Mouse (Mus musculus): Measurements from ENCODE around the gene Oser1. TPM values are rescaled to one million over a fixed set of nuclear protein-coding genes. Genes with fewer than 3 reads are reported as not detected.

The Oser1 gene
- 10 to 100 TPM; 17.3 to 31.8 TPM for polyA plus RNA-seq (2012; fragmentation: generic; extraction: Trizol)

GRCm38 (mm10) chr2:163424597-163424996 is at the start of gene Oser1:
Gene Oser1, minus strand, starts transcription at chr2:163424697.

GRCm38 (mm10) chr2:163472466-163472851 is 48.0 kb upstream of the Oser1 start, which contains the start of gene Fitm2:
Gene Fitm2, minus strand, starts transcription at chr2:163472629.

GRCm38 (mm10) chr2:163438246-163438618 is 13.7 kb upstream of the Oser1 start, which contains the start of gene Gdap1l1:
Gene Gdap1l1, plus strand, starts transcription at chr2:163438476.

GRCm38 (mm10) chr2:163397905-163398304 is 26.6 kb downstream of the Oser1 start, which contains the start of gene Jph2:
Gene Jph2, minus strand, starts transcription at chr2:163397993.

Other genes with a start within 250 kb of the Oser1 start
- gene Tox2, start 221.6 kb downstream of the Oser1 start, polyA plus RNA-seq (2012; fragmentation: generic; extraction: Trizol) = not detected
- gene Jph2, start 26.7 kb downstream of the Oser1 start, polyA plus RNA-seq (2012; fragmentation: generic; extraction: Trizol) = under 1 TPM in 1 of 2 experiments, not detected in 1; under 0.01 TPM
- gene Gdap1l1, start 13.8 kb upstream of the Oser1 start, polyA plus RNA-seq (2012; fragmentation: generic; extraction: Trizol) = under 1 TPM; 0.27 to 0.34 TPM
- 1 to 10 TPM; 4.9 to 5.2 TPM for gene Fitm2, start 47.9 kb upstream of the Oser1 start, polyA plus RNA-seq (2012; fragmentation: generic; extraction: Trizol)
- under 1 TPM in 1 of 2 experiments, not detected in 1; 0.13 TPM for gene R3hdml, start 67.6 kb upstream of the Oser1 start, polyA plus RNA-seq (2012; fragmentation: generic; extraction: Trizol)
- gene Hnf4a, start 82.1 kb upstream of the Oser1 start, polyA plus RNA-seq (2012; fragmentation: generic; extraction: Trizol) = not detected
- gene Ttpal, start 177.6 kb upstream of the Oser1 start, polyA plus RNA-seq (2012; fragmentation: generic; extraction: Trizol) = 10 to 100 TPM in 1 of 2 experiments, 1 to 10 TPM in 1; 3.0 to 11.3 TPM
- gene Serinc3, start 220.4 kb upstream of the Oser1 start, polyA plus RNA-seq (2012; fragmentation: generic; extraction: Trizol) = 10 to 100 TPM in 1 of 2 experiments, 1 to 10 TPM in 1; 2.8 to 45.0 TPM
- 100 to 1,000 TPM in 1 of 2 experiments, 10 to 100 TPM in 1; 78.1 to 110 TPM for gene Pkig, start 233.7 kb upstream of the Oser1 start, polyA plus RNA-seq (2012; fragmentation: generic; extraction: Trizol)

Measured in C3H10T1/2 (cell line).